Mouse (Mus musculus) megakaryocyte-erythroid progenitor cell, adult 5 weeks (primary cell): ENCODE measurements around the gene Olfr944. TPM values are rescaled to one million over a fixed set of nuclear protein-coding genes. Genes with fewer than 3 reads are reported as not detected.

Source experiments
- polyA plus RNA-seq: library from polyadenylated mRNA; stranded (reverse); fragments of >175 nt; gene quantifications from 2 replicates; pipeline ENCODE4 v1.2.3, GENCODE M21; 2012

Olfr944 gene
- polyA plus RNA-seq, result not detected in 2 replicates

GRCm38 (mm10) chr9:39201620-39202019 is at the start of gene Olfr944:
Gene Olfr944 (plus strand): TSS chr9:39201920.

DNA sequence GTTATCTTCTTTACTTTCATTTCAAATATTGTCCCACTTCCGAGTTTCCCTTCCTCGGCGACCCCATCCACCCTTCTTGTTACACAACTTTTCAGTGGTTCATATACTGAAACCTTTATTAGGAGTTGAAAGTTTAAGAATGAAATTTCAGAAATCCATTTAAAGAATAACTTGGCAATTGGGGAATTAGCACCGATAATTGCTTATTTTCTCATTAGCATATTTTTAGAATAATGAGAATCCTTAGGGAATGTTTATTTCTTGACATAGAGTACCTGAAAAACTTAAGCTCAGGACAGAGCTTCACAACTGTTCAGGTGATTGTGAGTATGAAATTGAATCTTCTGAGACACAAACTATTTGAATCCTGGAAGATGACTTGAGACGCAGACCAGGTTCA is 35.7 kb upstream of the Olfr944 start, which contains the start of gene Olfr943:
Olfr943 (plus strand) TSS at position 301 of the 400 bp plus-strand sequence.

GRCm38 (mm10) chr9:39249894-39250293 is 48.2 kb downstream of the Olfr944 start, which contains the start of gene Olfr1537:
Gene Olfr1537 (minus strand): TSS chr9:39249994.

Other genes starting within 250 kb of the Olfr944 start
- not detected in 2 replicates for gene Olfr933, start 229.6 kb upstream of the Olfr944 start, polyA plus RNA-seq
- not detected in 2 replicates for gene Olfr934, start 213.6 kb upstream of the Olfr944 start, polyA plus RNA-seq
- not detected in 2 replicates for gene Olfr935, start 202.2 kb upstream of the Olfr944 start, polyA plus RNA-seq
- gene Olfr146, start 178.5 kb upstream of the Olfr944 start, polyA plus RNA-seq, result not detected in 2 replicates
- not detected in 2 replicates for gene Olfr937, start 137.0 kb upstream of the Olfr944 start, polyA plus RNA-seq
- not detected in 2 replicates for gene Olfr938, start 123.0 kb upstream of the Olfr944 start, polyA plus RNA-seq
- not detected in 2 replicates for gene Olfr27, start 73.8 kb upstream of the Olfr944 start, polyA plus RNA-seq
- gene Olfr943, start 35.6 kb upstream of the Olfr944 start, polyA plus RNA-seq, result not detected in 2 replicates
- not detected in 2 replicates for gene Olfr1537, start 48.1 kb downstream of the Olfr944 start, polyA plus RNA-seq
- gene Olfr945, start 74.9 kb downstream of the Olfr944 start, polyA plus RNA-seq, result not detected in 2 replicates
- gene Olfr948, start 124.1 kb downstream of the Olfr944 start, polyA plus RNA-seq, result not detected in 2 replicates
- gene Olfr951, start 185.5 kb downstream of the Olfr944 start, polyA plus RNA-seq, result not detected in 2 replicates
- not detected in 2 replicates for gene Olfr952, start 225.2 kb downstream of the Olfr944 start, polyA plus RNA-seq